Mouse (Mus musculus) CH12.LX (cell line): ENCODE results near the gene Tmem218. TPM values are rescaled to one million over a fixed set of nuclear protein-coding genes. Genes with fewer than 3 reads are reported as not detected.

Experiments used
- DNase-seq: peaks from one replicate; pipeline ENCODE4 v3.0.0-alpha.2; 2013; ENCODE audit errors: extremely low read depth
- H3K27ac ChIP-seq: 2 replicates; pipeline ENCODE4 v1.5.1; 2012; ENCODE audit warnings: low read depth, mild to moderate bottlenecking, control low read depth, moderate library complexity; ENCODE audit not compliant: insufficient read depth
- H3K27me3 ChIP-seq: replicated peaks from 2 replicates; pipeline ENCODE3; 2012; ENCODE audit warnings: inconsistent platforms
- H3K36me3 ChIP-seq, 2 experiments: replicated peaks in 1 of 2; 2 replicates each; pipeline versions ENCODE3 to v1.6.1; 2012; ENCODE audit warnings: inconsistent platforms in 1 of 2, low read length in 1 of 2, mild to moderate bottlenecking in 1 of 2, mixed read lengths in 1 of 2, moderate library complexity in 1 of 2; ENCODE audit not compliant: control insufficient read depth in 1 of 2, insufficient read depth in 1 of 2
- H3K4me1 ChIP-seq, 2 experiments: 2 replicates each; pipeline ENCODE4 v1.6.1; 2012; ENCODE audit warnings: inconsistent platforms in 1 of 2, moderate library complexity in 1 of 2; ENCODE audit not compliant: insufficient read depth in 2 of 2, control insufficient read depth in 1 of 2
- H3K4me2 ChIP-seq: 2 replicates; pipeline ENCODE4 v1.6.1; 2012; ENCODE audit warnings: low read depth, mild to moderate bottlenecking, control low read depth; ENCODE audit not compliant: poor library complexity, insufficient read depth, severe bottlenecking
- H3K4me3 ChIP-seq, 3 experiments: fragments of 150-350 bp in 1 of 3; sonication (generic) in 1 of 3; replicated peaks in 1 of 3; 2 replicates each; pipeline versions ENCODE3 to v1.5.1; 2011 to 2012; ENCODE audit warnings: low read depth in 2 of 3, low read length in 2 of 3, mild to moderate bottlenecking in 2 of 3, moderate library complexity in 2 of 3, control low read depth in 1 of 3, improper control_type of control experiment in 1 of 3, inconsistent platforms in 1 of 3, mixed read lengths in 1 of 3; ENCODE audit not compliant: poor library complexity in 1 of 3
- H3K79me2 ChIP-seq: replicated peaks from 2 replicates; pipeline ENCODE4 v1.6.1; 2012; ENCODE audit warnings: mild to moderate bottlenecking, moderate library complexity; ENCODE audit not compliant: control insufficient read depth, poor library complexity, insufficient read depth, severe bottlenecking; ENCODE audit errors: extremely low read depth
- H3K9ac ChIP-seq: 2 replicates; pipeline ENCODE4 v1.6.1; 2012; ENCODE audit warnings: low read depth, mild to moderate bottlenecking, control low read depth, moderate library complexity; ENCODE audit not compliant: insufficient read depth
- H3K9me3 ChIP-seq: replicated peaks from 2 replicates; pipeline ENCODE3; 2012; ENCODE audit warnings: low read length, inconsistent platforms, mixed read lengths
- BHLHE40 ChIP-seq: IDR thresholded peaks from 2 replicates; pipeline ENCODE4 v1.6.1; 2011; ENCODE audit warnings: mild to moderate bottlenecking, low read depth, low read length, improper control_type of control experiment
- CHD1 ChIP-seq: IDR thresholded peaks from 2 replicates; pipeline ENCODE4 v1.6.1; 2012; ENCODE audit warnings: low read depth, low read length, improper control_type of control experiment, inconsistent platforms
- ELF1 ChIP-seq: IDR thresholded peaks from 2 replicates; pipeline ENCODE4 v1.6.1; 2014; ENCODE audit warnings: low read depth, mild to moderate bottlenecking, inconsistent platforms, low read length, improper control_type of control experiment
- ETS1 ChIP-seq: conservative IDR thresholded peaks from 2 replicates; pipeline ENCODE4 v1.6.1; 2012; ENCODE audit warnings: low read depth, mild to moderate bottlenecking, inconsistent platforms, low read length, improper control_type of control experiment, moderate library complexity
- GABPA ChIP-seq: IDR thresholded peaks from 2 replicates; pipeline ENCODE4 v1.6.1; 2012; ENCODE audit warnings: low read depth, low read length, improper control_type of control experiment, inconsistent platforms; ENCODE audit not compliant: insufficient replicate concordance
- KAT2A ChIP-seq: IDR thresholded peaks from 2 replicates; pipeline ENCODE4 v1.6.1; 2012; ENCODE audit warnings: low read length, improper control_type of control experiment, inconsistent platforms; ENCODE audit not compliant: insufficient replicate concordance
- MAX ChIP-seq: IDR thresholded peaks from 2 replicates; pipeline ENCODE4 v1.6.1; 2011; ENCODE audit warnings: low read length, improper control_type of control experiment
- MXI1 ChIP-seq: IDR thresholded peaks from 2 replicates; pipeline ENCODE4 v1.6.1; 2011; ENCODE audit warnings: mild to moderate bottlenecking, low read depth, low read length, improper control_type of control experiment
- NELFE ChIP-seq: IDR thresholded peaks from 2 replicates; pipeline ENCODE4 v1.6.1; 2011; ENCODE audit warnings: low read depth, low read length, improper control_type of control experiment
- PAX5 ChIP-seq: IDR thresholded peaks from 2 replicates; pipeline ENCODE4 v1.6.1; 2012; ENCODE audit warnings: low read length, inconsistent platforms, mixed read lengths
- POLR2A ChIP-seq: IDR thresholded peaks from 2 replicates; pipeline ENCODE4 v1.6.1; 2011; ENCODE audit warnings: low read depth, mild to moderate bottlenecking, improper control_type of control experiment, low read length
- RCOR1 ChIP-seq: conservative IDR thresholded peaks from 2 replicates; pipeline ENCODE4 v1.6.1; 2012; ENCODE audit warnings: low read depth, mild to moderate bottlenecking, inconsistent platforms, low read length, improper control_type of control experiment
- SIN3A ChIP-seq: IDR thresholded peaks from 2 replicates; pipeline ENCODE4 v1.6.1; 2012; ENCODE audit warnings: low read length, improper control_type of control experiment, inconsistent platforms
- TBP ChIP-seq: conservative IDR thresholded peaks from 2 replicates; pipeline ENCODE4 v1.6.1; 2011; ENCODE audit warnings: low read depth, low read length, improper control_type of control experiment
- TCF12 ChIP-seq: IDR thresholded peaks from 2 replicates; pipeline ENCODE4 v1.6.1; 2014; ENCODE audit warnings: low read depth, mild to moderate bottlenecking, inconsistent platforms, low read length, improper control_type of control experiment
- UBTF ChIP-seq: IDR thresholded peaks from 2 replicates; pipeline ENCODE4 v1.6.1; 2012; ENCODE audit warnings: low read depth, mild to moderate bottlenecking, inconsistent platforms, low read length, improper control_type of control experiment, moderate library complexity
- ZC3H11A ChIP-seq: IDR thresholded peaks from 2 replicates; pipeline ENCODE4 v1.6.1; 2012; ENCODE audit warnings: low read depth, mild to moderate bottlenecking, inconsistent platforms, low read length, improper control_type of control experiment
- ZKSCAN1 ChIP-seq: IDR thresholded peaks from 2 replicates; pipeline ENCODE4 v1.6.1; 2012; ENCODE audit warnings: low read depth, inconsistent platforms, low read length, improper control_type of control experiment, borderline replicate concordance
- ZMIZ1 ChIP-seq: IDR thresholded peaks from 2 replicates; pipeline ENCODE4 v1.6.1; 2012; ENCODE audit warnings: low read depth, mild to moderate bottlenecking, inconsistent platforms, low read length, improper control_type of control experiment
- dilution Hi-C: fragments of 300-500 bp; cut with MboI; formaldehyde crosslinking; loops from 2 replicates; pipeline ENCODE4 v1.14.3; 2020; ENCODE audit warnings: low sequenced_read_pairs; ENCODE audit not compliant: extremely low pct_unique_long_range_greater_than_20kb, extremely low pct_ligation_motif_present
- in situ Hi-C: fragments of 300-500 bp; cut with MboI; formaldehyde crosslinking; loops from 3 replicates; pipeline ENCODE4 v1.14.3; 2019; ENCODE audit warnings: low sequenced_read_pairs, low pct_ligation_motif_present, low pct_unique_long_range_greater_than_20kb, mixed read lengths
- polyA plus RNA-seq: library from polyadenylated mRNA; unstranded; fragments of >175 nt; gene quantifications from 2 replicates; pipeline ENCODE4 v1.2.1, GENCODE M21; 2012; ENCODE audit warnings: low read depth; ENCODE audit not compliant: insufficient read length
- total RNA-seq, 2 experiments: library from RNA; depleted of rRNA; stranded (reverse); fragments of 300-350 nt in 1 of 2; fragments of >200 nt in 1 of 2; gene quantifications; 2 replicates each; pipeline ENCODE4 v1.2.3; 2012 to 2014

Gene Tmem218
- total and polyA plus RNA-seq, 3 experiments = 2.7 to 3.1 (median 3.0) TPM

- in situ Hi-C loops (no loop called here), dilution Hi-C loops (no loop called here)
- Histone ChIP-seq H3K9me3 (no peaks in the 10 kb centered on the region), H3K36me3 (peaks cover 9 to 57% of the 10 kb centered on the region in 2 experiments), H3K4me1 (peaks cover 8 to 87% of the 10 kb centered on the region in 2 experiments), H3K79me2 (no peaks in the 10 kb centered on the region), H3K4me3 (no peak overlapping the region), H3K9ac (no peak overlapping the region), H3K4me2 (no peak overlapping the region), H3K27me3 (no peaks in the 10 kb centered on the region), H3K27ac (no peak overlapping the region)
- TF ChIP-seq POLR2A (no peak), BHLHE40 (no peak), UBTF (no peak), TBP (no peak), TCF12 (no peak), NELFE (no peak), RCOR1 (no peak), ELF1 (no peak), SIN3A (no peak), ZMIZ1 (no peak), MAX (no peak), ETS1 (no peak), ZKSCAN1 (no peak), KAT2A (no peak)
- DNase-seq = peak; percentile 24
Measured at GRCm38 (mm10) chr9:37245404-37245803, 37.4 kb downstream of the Tmem218 start.

- no peak overlapping the region for H3K27ac ChIP-seq
- dilution Hi-C loops = no loop called here
Measured at GRCm38 (mm10) chr9:37245810-37246209, 37.8 kb downstream of the Tmem218 start.

More at GRCm38 (mm10) chr9:37245810-37246209, 37.8 kb downstream of the Tmem218 start:
- in situ Hi-C loops = no loop called here
- peaks cover 8 to 89% of the 10 kb centered on the region in 2 experiments for H3K4me1 ChIP-seq
- H3K79me2 ChIP-seq = no peaks in the 10 kb centered on the region
- no peaks in the 10 kb centered on the region for H3K27me3 ChIP-seq
- no peak for DNase-seq
- H3K4me2 ChIP-seq = no peak overlapping the region
- H3K9ac ChIP-seq = no peak overlapping the region
- TF ChIP-seq GABPA (no peak), TCF12 (no peak), PAX5 (no peak), CHD1 (no peak), MXI1 (no peak), UBTF (no peak), ZC3H11A (no peak)
- peaks cover 6 to 57% of the 10 kb centered on the region in 2 experiments for H3K36me3 ChIP-seq
- no peak overlapping the region for H3K4me3 ChIP-seq
- H3K9me3 ChIP-seq = no peaks in the 10 kb centered on the region
